Mouse (Mus musculus) Patski (cell line): ENCODE results near the gene Zfp688. TPM values are rescaled to one million over a fixed set of nuclear protein-coding genes. Genes with fewer than 3 reads are reported as not detected.
"Not testable (repeated sequence)": the region's sequence is repeated elsewhere in the genome, so short reads cannot be mapped to it uniquely, and the experiment has no call there.

Experiments used
- ATAC-seq: fragments of 100-300 bp; one replicate; pipeline ENCODE4 v1.8.0; 2021
- CTCF ChIA-PET: fragments of 350-600 bp; sonication (Branson Sonifier 250); formaldehyde crosslinking; loops from one replicate; lab custom pipeline; 2022; ENCODE audit warnings: inconsistent platforms; lab: Charles Lee
- POLR2A ChIA-PET: fragments of 350-600 bp; sonication (Branson Sonifier 250); formaldehyde crosslinking; loops from one replicate; lab custom pipeline; 2022; ENCODE audit warnings: antibody characterized with exemption, inconsistent platforms; lab: Charles Lee
- DNase-seq: peaks from one replicate; pipeline ENCODE4 v3.0.0-alpha.2; 2011; ENCODE audit warnings: low read depth, low spot score
- H3K27me3 ChIP-seq: fragments of 371-371 bp; one replicate; pipeline ENCODE4 v1.5.1; 2021
- CTCF ChIP-seq: fragments of 100-300 bp; IDR thresholded peaks from one replicate; pipeline ENCODE4 v1.5.1; 2021
- in situ Hi-C: fragments of 300-500 bp; cut with MboI; formaldehyde crosslinking; loops from 3 replicates; pipeline ENCODE4 v1.11.1; 2018; ENCODE audit warnings: low pct_unique_long_range_greater_than_20kb, mixed read lengths
- polyA plus RNA-seq: library from polyadenylated mRNA; unstranded; gene quantifications from one replicate; pipeline ENCODE4 v1.2.3, GENCODE M21; 2021

Gene Zfp688
- polyA plus RNA-seq, 1 experiment from 2014 or later, result 20.6 TPM

DNA sequence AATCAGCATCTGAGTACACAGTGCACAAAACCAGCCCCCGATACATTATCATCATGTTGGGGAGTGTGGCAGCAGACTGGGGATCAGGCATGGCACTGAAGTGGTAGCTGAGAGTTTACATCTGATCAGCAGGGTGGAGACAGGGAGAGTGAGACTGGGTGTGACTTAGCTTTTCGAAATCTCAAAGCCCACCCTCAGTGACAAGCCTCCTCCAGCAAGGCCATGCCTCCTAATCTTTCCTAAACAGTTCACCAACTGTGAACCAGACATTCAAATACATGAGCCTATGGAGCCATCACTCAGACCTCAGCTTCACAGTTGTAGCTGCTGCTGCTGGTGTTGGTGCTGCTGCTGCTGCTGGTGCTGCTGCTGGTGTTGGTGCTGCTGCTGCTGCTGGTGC lies 10.4 kb downstream of the Zfp688 start:
- in situ Hi-C loops, result no loop called here
- ATAC-seq, result no peak
- CTCF ChIA-PET, result no interaction called here
- no peak for TF ChIP-seq CTCF
- POLR2A ChIA-PET, result no interaction called here
- no peak for DNase-seq
- no peaks in the 10 kb centered on the region for H3K27me3 ChIP-seq

DNA sequence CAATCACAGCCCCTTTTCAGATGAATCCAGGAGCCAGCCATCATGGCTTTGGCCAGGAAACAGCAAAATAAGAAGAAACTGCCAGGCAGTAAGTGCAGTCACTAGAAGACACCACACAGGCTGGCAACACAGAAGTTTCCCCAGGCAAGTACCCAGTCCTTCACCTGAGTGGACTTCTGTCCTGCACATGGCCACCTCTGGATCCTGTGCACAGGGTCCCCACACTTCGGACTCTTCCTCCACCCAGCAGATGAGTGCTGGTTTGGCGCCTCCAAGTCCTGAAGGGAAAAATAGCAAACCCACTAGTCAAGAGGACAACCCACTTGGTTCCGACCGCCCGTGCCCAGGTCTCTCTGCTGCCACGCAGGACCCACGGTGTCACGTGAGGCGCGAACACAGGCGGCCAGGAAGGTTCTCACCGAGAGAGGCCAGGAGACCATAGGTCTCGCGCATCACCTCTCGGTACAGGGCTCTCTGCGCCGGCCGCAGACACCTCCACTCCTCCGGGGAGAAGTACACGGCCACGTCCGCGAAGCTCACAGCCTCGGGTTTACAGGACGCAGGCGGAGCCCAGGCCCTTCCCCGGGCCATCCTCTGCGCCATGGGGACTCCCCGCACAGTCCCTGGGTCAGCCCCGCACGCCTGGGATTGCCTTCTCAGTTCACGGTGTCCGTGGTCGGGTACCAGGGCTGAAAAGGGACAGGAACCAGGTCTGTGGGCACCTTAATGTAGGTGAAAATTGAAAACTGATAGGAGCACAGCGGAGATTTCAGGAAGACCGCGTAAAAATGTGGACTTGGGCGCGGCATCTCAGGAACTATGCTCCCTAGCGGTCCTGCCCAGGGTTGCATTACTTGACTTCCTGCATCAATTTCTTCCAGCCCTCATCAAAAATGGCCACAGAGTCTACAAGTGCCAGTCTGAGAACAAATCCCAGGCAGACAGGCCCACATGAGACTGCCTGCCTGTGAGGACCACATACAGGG lies 15.6 kb downstream of the Zfp688 start, which contains the start of gene Zfp764:
Gene Zfp764, minus strand, starts transcription at position 821 of the 986 bp plus-strand sequence.
- TF ChIP-seq CTCF, result peak; percentile 44
- CTCF ChIA-PET, result interaction anchor here (0.6 kb wide), 1 partner anchor 39 kb away, joined by 3 read pairs; no protein-coding TSS in a partner anchor
- ATAC-seq, POLR2A ChIA-PET, in situ Hi-C loops, DNase-seq, H3K27me3 ChIP-seq: not testable (repeated sequence)

DNA sequence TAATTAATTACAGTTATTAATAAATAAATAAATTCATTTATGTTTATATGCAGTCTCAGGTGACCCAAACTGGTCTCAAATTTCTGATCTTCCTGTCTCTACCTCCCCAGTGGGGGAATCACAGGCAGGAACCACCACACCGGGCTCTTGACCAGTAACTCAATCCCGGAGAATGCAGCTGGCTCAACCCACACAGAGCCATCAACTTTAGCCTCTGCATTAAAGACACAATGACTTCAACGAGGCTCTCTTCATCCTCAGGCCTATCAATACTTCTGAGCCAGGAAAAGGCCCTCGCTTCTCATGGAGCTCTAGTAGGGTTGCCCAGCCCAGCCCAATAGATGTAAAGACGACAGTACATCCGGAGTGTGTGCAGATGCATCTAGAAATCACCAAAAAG lies 17.8 kb downstream of the Zfp688 start:
- CTCF ChIA-PET, in situ Hi-C loops, H3K27me3 ChIP-seq, ATAC-seq, POLR2A ChIA-PET, DNase-seq: not testable (repeated sequence)

DNA sequence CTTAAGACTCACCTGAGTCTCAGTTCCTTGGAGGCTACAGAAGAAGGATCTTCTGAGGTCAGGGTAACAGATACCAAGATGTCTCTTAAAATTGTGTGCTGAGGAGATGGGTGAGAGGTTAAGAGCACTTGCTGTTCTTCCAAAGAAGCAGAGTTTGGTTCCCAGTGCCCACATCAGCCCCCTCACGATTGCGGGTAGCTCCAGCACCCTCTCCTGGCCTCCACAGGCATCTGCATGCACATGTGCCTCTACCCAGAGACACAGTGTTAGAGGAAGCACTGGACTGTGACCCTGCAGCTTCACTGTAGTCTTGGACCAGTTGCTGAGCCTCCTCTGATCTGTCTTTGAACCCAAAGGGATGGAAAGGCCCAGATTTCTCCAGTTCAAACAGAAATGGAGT lies 18.9 kb downstream of the Zfp688 start:
- TF ChIP-seq CTCF, result peak; percentile 12
- ATAC-seq (no peak), DNase-seq (no peak)
- ChIA-PET CTCF (no interaction called here), POLR2A (no interaction called here)
- H3K27me3 ChIP-seq, result no peaks in the 10 kb centered on the region
- in situ Hi-C loops, result no loop called here

DNA sequence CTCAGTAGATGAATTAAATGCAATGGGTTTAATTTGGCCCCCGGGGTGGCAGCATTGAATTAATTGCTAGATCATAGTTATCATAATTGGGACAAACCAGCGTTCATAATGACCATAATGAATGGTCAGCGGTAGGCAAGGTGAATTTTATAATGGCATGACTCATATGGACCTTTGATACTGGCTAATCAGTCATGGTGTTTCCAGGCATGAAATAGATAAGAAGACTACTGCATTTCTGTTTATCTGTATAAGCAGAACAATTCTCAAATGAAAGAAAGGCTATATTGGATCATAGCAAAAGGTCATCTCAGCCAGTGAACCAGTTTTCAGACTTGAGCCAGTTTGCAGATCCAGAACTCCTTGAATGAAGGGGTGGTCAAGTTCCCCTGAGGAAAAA lies 21.5 kb downstream of the Zfp688 start:
- ATAC-seq (no peak), DNase-seq (no peak)
- ChIA-PET POLR2A (no interaction called here), CTCF (no interaction called here)
- in situ Hi-C loops, result no loop called here
- no peak for TF ChIP-seq CTCF
- H3K27me3 ChIP-seq, result no peaks in the 10 kb centered on the region

DNA sequence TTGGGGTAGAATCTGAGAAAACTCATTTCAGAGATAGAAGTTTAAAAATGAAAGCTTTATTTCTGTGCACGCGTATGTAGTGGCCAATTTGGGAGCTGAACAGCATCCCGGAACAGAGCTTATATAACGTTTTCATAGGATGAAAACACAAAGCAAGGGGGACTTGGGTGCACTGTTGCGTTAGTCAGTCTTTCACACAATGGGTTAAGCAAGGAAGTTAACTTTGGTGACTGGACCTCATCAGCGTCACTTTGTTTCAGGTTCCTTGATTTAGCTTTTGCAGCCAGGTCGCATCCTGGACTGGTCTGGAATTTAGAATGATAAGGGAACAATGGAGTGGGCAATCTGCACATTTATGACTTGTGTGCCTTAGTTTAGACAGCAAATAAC lies 27.9 kb downstream of the Zfp688 start:
- no peaks in the 10 kb centered on the region for H3K27me3 ChIP-seq
- CTCF ChIA-PET, result interaction anchor here (1.3 kb wide), 1 partner anchor 85 kb away, joined by 3 read pairs; no protein-coding TSS in a partner anchor
- TF ChIP-seq CTCF, result no peak
- in situ Hi-C loops, result no loop called here
- POLR2A ChIA-PET, result interaction anchor here (1.2 kb wide), 1 partner anchor 18 kb away, joined by 3 read pairs; the partner anchor contains the start of gene Zfp747
- no peak for ATAC-seq
- no peak for DNase-seq

DNA sequence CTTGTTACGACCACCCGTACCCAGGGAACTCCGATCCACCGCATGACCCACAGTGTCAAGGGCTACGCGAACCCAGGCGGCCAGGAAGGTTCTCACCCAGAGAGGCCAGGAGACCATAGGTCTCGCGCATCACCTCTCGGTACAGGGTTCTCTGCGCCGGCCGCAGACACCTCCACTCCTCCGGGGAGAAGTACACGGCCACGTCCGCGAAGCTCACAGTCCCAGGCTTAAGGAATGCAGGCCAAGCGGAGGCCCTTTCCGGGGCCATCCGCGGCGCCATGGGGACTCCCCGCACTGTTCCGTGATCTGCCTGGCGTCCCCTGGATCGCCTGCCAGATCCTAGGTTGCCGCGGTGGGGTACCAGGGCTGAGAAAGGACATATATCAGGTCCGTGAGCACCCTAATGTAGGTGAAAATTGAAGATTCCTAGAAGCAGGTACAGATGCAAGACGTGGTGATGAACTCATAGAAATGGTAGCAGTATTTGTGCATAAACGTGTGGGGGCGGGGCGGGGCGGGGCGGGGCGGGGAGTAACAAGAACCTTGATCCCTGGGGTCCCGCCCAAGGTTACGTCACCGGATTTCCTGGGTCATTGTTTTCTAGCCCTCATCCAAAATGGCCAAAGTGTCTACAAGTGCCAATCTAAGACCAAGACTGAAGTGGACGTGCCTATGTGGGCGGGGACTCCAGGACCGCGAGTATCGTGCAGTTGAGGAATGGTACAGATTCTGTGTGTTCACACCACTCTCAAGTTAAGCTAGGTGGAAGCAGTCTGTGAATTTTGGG lies 28.5 kb downstream of the Zfp688 start, which contains the start of gene E430018J23Rik:
Gene E430018J23Rik, minus strand, starts transcription at position 473 of the 787 bp plus-strand sequence.
- ChIA-PET POLR2A (interaction anchor here (1.2 kb wide), 1 partner anchor 17 kb away, joined by 3 read pairs; the partner anchor contains the start of gene Zfp747), CTCF (interaction anchor here (1.3 kb wide), 1 partner anchor 84 kb away, joined by 3 read pairs; no protein-coding TSS in a partner anchor)
- ATAC-seq (peak; percentile 73), DNase-seq (peak; percentile 89)
- in situ Hi-C loops, result no loop called here
- no peak for TF ChIP-seq CTCF
- no peaks in the 10 kb centered on the region for H3K27me3 ChIP-seq

DNA sequence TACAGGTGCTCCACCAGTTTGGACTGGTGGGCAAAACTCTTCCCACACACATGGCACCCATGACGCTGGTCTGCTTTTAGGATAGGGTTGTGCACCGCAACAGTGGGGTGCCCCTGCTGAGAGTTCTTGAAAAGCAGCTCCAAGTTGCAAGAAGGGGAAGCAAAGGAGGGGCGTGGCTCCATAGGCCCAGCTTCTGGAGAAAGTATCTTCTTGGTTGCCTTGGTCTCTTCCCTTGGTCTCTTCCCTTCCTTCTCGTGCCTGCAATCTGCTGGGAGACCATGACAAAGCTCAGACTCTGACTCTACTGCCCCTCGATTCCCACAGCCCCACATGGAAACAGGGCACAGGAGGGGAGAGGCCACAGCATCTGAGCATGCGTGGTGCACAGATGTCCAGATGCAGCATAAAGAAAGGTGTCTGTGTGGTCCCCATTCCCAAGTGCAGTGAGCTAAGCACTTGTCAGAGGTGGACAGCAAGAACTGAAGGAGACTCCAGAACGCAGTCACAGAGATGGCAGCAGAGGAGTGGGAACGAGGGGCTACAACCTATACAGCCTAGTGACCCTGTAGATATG lies 29.5 kb downstream of the Zfp688 start:
- no peak for DNase-seq
- CTCF ChIA-PET, result no interaction called here
- POLR2A ChIA-PET, result no interaction called here
- no peak for TF ChIP-seq CTCF
- H3K27me3 ChIP-seq, result no peaks in the 10 kb centered on the region
- no peak for ATAC-seq
- in situ Hi-C loops, result no loop called here

DNA sequence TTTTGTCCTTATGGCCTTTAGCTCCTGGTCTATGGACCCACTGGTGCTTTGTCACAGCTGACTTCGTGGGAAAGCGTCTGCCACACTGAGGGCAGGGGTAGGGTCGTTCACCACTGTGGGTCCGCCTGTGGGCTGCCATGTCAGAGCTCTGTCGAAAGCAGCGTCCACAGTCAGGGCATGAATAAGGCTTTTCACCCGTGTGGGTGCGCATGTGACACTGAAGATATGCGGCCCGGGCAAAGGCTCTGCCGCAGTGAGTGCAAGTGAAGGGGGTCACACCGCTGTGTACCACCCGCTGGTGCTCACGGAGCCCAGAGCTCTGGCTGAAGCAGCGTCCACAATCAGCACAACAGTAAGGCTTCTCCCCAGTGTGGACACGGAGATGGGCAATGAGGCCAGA lies 30.3 kb downstream of the Zfp688 start:
- no peak for TF ChIP-seq CTCF
- no peaks in the 10 kb centered on the region for H3K27me3 ChIP-seq
- ATAC-seq, result no peak
- CTCF ChIA-PET, result no interaction called here
- POLR2A ChIA-PET, result no interaction called here
- in situ Hi-C loops, result no loop called here
- no peak for DNase-seq

DNA sequence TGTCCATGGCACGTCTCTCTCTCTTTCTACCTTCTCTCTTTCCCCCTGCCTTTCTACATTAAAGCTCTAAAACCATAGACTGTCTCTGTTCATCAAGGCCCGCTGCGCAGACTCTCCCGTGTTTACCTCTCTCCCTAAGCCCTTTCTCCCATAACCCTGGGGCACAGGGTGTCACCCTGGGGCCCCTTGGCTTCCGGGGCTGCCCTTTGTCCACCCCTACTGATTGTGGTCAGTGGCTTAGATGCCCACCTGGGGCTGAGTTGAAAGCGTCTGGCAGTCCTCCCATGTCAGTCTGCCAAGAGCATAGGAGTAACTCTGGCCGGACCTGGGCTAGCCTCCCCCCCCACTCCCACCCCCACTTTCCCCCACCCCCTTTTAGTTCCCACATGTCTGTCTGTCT lies 31.6 kb downstream of the Zfp688 start:
- H3K27me3 ChIP-seq, result no peaks in the 10 kb centered on the region
- ChIA-PET CTCF (no interaction called here), POLR2A (no interaction called here)
- no peak for TF ChIP-seq CTCF
- DNase-seq (no peak), ATAC-seq (no peak)
- in situ Hi-C loops, result no loop called here

DNA sequence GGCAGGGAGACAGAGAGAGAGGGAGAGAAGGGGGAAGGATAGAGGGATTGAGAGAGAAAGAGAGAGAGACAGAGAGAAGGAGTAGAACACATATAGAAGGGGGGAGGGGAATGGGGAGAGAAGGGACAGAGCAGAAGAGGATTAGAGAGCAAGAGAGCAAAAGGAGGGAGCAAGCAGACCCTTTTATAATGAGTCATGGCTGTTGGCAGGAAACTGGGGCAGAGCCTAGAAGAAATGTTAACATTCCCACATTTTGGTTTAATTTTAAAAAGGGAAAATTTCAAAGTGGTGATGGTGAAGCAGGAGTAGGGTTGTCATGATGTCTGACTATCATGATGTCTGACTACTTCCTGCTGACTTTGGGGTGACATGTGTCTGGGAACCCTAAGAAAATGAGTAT lies 33.7 kb downstream of the Zfp688 start:
- DNase-seq, POLR2A ChIA-PET, H3K27me3 ChIP-seq, in situ Hi-C loops, ATAC-seq, CTCF ChIA-PET: not testable (repeated sequence)
